Mouse (Mus musculus): ENCODE measurements around the gene Rnf186.

- TF ChIP-seq CTCF (IDR thresholded peaks at IDR 0.05; ENCODE audit: control insufficient read depth, insufficient read depth, low read length), result no peak
- TF ChIP-seq POLR2A (IDR thresholded peaks at IDR 0.05; ENCODE audit: borderline replicate concordance, control insufficient read depth, low read depth, low read length), result no peak
Measured at GRCm38 (mm10) chr4:138938495-138939269, 28.2 kb upstream of the Rnf186 start.

Measured in bone marrow, adult 2 months (tissue).